Mouse (Mus musculus) heart, embryonic 12.5 days (tissue): ENCODE results near the gene Wnt5a. TPM values are rescaled to one million over a fixed set of nuclear protein-coding genes. Genes with fewer than 3 reads are reported as not detected.
A peak's percentile ranks its signal among the peaks of the same experiment; 100 is the strongest.

Experiments
- ATAC-seq: fragments of 200-750 bp; cut with Nextera tagmentation; 2 replicates; pipeline ENCODE4 v1.8.0; 2017; ENCODE audit warnings: moderate TSS enrichment, moderate library complexity; ENCODE audit not compliant: insufficient number of reproducible peaks, low FRiP score
- H3K27ac ChIP-seq: fragments of 300-500 bp; sonication (generic); 2 replicates; pipeline ENCODE4 v1.5.1; 2016; ENCODE audit warnings: mild to moderate bottlenecking, moderate library complexity; ENCODE audit not compliant: poor library complexity, severe bottlenecking
- H3K27me3 ChIP-seq: fragments of 300-500 bp; sonication (generic); replicated peaks from 2 replicates; pipeline ENCODE4 v1.6.1; 2016; ENCODE audit warnings: mild to moderate bottlenecking, moderate library complexity
- H3K36me3 ChIP-seq: fragments of 300-500 bp; sonication (generic); 2 replicates; pipeline ENCODE4 v1.6.1; 2016; ENCODE audit warnings: mild to moderate bottlenecking, moderate library complexity
- H3K4me1 ChIP-seq: fragments of 300-500 bp; sonication (generic); replicated peaks from 2 replicates; pipeline ENCODE4 v1.6.1; 2016; ENCODE audit warnings: mild to moderate bottlenecking
- H3K4me2 ChIP-seq: fragments of 300-500 bp; sonication (generic); 2 replicates; pipeline ENCODE4 v1.6.1; 2016; ENCODE audit warnings: mild to moderate bottlenecking, moderate library complexity
- H3K4me3 ChIP-seq: fragments of 300-500 bp; sonication (generic); 2 replicates; pipeline ENCODE4 v1.5.1; 2016; ENCODE audit warnings: mild to moderate bottlenecking
- H3K9ac ChIP-seq: fragments of 300-500 bp; sonication (generic); 2 replicates; pipeline ENCODE4 v1.6.1; 2016; ENCODE audit warnings: mild to moderate bottlenecking, moderate library complexity
- H3K9me3 ChIP-seq: fragments of 300-500 bp; sonication (generic); replicated peaks from 2 replicates; pipeline ENCODE4 v1.6.1; 2016; ENCODE audit warnings: mild to moderate bottlenecking, moderate library complexity
- WGBS: fragments of 180-500 bp; shearing (Covaris S2); methylation state at CpG from one replicate; pipeline ENCODE4 v1.1.7; 2016; 5-methylcytosine and 5-hydroxymethylcytosine counted together
- polyA plus RNA-seq: library from polyadenylated mRNA; unstranded; fragments of >200 nt; fragmentation: Nextera tagmentation; extraction: Ambion mirVana; gene quantifications from 2 replicates; pipeline ENCODE4 v1.2.1, GENCODE M21; 2016

Wnt5a gene
- polyA plus RNA-seq, 1 experiment from 2014 or later = 40.6 TPM

DNA sequence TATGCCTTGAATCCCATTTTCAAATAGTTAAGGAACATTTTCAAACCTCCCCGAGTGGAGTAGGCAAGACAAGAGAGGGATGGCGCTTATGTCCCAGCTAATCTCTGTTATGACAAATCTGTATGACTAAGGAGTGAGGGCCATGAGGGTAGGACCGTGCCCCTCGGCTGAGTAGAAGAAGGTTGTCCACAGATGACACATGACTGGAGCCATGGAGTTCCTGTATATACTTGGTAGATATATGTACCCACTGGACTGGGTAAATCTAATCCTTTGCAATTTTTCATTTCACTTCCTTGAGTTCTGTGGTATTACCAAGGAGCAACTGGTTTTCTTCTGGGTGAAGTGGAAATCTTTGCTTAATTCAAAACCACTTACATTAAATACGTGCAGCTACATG lies 10.3 kb upstream of the Wnt5a start:
- Histone ChIP-seq H3K4me1 (no peaks in the 10 kb centered on the region), H3K9ac (no peak overlapping the region), H3K27me3 (no peaks in the 10 kb centered on the region), H3K4me3 (no peak overlapping the region), H3K9me3 (no peaks in the 10 kb centered on the region), H3K27ac (no peak overlapping the region), H3K4me2 (no peak overlapping the region), H3K36me3 (no peaks in the 10 kb centered on the region)
- no peak for ATAC-seq
- 87% methylated on average over 5 of the region's 5 CpGs for WGBS

DNA sequence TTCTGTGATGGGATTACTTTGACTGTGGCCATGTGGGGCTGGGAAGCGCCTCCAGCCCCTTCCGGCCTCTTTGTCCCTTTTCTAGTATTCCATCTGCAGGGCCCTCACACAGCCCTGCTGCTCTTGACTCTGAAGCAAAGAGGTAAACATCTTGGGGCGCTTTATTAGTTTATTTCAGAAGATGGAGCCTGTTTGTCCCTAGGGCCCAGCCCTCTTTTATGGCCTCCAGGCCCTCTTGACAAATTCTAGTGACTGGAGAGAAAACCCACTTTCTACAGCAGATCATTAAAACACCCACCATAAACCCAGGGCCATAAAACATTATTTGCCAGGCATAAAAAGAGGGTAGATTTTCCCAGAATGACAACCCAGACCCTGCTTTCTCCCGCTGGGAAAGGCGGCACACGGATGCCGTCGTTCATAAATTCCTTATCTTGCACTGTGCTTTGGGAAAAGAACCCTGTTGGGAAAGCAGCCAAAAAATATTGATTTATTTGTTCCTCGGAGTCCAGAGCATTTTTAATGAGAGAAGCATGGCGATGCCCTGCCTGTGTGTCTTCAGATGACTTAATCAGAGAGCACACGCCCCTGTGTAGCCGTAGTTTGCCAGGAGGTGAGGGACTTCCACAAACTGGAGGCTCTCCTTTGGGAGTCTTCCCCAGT lies 3.2 kb upstream of the Wnt5a start:
- no peaks in the 10 kb centered on the region for H3K9me3 ChIP-seq
- no peak overlapping the region for H3K9ac ChIP-seq
- no peaks in the 10 kb centered on the region; the same call in 1 of the 2 replicates for H3K27me3 ChIP-seq
- WGBS = 72% methylated on average over 12 of the region's 12 CpGs
- ATAC-seq = no peak
- H3K27ac ChIP-seq = no peak overlapping the region
- H3K4me1 ChIP-seq = no peaks in the 10 kb centered on the region
- H3K36me3 ChIP-seq = no peaks in the 10 kb centered on the region
- H3K4me2 ChIP-seq = no peak overlapping the region
- no peak overlapping the region for H3K4me3 ChIP-seq

DNA sequence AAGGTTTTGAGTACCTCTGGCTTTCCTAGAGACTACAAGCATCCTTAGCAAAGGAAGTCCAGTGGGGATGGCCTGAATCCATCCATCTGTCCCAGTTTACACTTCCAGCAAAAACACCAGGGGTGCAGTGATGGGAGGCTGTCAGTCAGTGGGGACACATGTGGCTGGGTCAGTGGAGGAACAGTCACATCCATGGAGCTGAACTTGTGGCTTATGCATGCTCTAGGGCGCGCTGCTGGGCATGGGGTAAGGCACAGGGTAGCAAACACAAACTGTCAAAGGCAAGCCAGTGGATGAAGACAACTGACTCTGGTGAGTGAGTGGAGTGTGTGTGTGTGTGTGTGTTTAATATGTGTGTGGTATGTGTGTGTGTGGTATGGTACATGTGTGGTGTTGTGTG lies 1.3 kb upstream of the Wnt5a start:
- no peak for ATAC-seq
- H3K36me3 ChIP-seq = no peaks in the 10 kb centered on the region
- H3K4me1 ChIP-seq = peaks cover 2% of the 10 kb centered on the region
- H3K4me3 ChIP-seq = no peak overlapping the region
- WGBS = 77% methylated on average over 2 of the region's 2 CpGs
- no peaks in the 10 kb centered on the region for H3K9me3 ChIP-seq
- H3K27me3 ChIP-seq = no peaks in the 10 kb centered on the region; the same call in 1 of the 2 replicates
- H3K4me2 ChIP-seq = no peak overlapping the region
- H3K9ac ChIP-seq = no peak overlapping the region
- no peak overlapping the region for H3K27ac ChIP-seq

DNA sequence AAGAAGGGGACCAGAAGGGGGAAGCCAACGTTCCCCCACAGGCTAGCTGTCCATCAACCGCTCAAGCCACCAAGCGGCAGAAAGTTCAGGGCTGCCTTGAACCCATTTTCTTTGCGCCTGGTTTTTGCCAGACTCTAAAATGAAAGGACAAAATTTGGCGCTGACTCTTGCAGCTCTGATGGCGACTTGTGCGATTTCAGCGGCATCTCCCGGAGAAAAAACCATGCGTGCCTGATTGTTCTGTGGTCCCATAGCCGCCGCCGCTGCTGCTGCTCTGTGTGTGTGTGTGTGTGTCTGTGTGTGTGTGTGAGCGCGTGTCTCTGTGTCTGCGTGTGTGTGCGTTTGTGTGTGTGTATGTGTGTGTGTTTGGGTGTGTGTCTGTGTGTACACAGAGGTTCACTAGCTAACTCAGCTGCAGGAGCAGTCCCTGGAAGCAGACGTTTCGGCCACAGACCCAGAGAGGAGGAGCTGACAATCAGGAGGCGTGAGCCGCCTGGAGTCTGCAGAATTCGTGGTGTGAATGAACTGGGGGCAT lies 568 bp downstream of the Wnt5a start:
- Histone ChIP-seq H3K4me3 (peak overlapping the region; percentile 79), H3K9ac (peak overlapping the region; percentile 93), H3K36me3 (no peaks in the 10 kb centered on the region), H3K4me2 (peak overlapping the region; percentile 92), H3K4me1 (peaks cover 12% of the 10 kb centered on the region), H3K27ac (peak overlapping the region; percentile 98), H3K9me3 (no peaks in the 10 kb centered on the region), H3K27me3 (no peaks in the 10 kb centered on the region; the same call in 1 of the 2 replicates)
- ATAC-seq = 0 out of 2 replicates have a peak, but pooled peaks have one; percentile 35
- 0% methylated on average over 22 of the region's 22 CpGs for WGBS

DNA sequence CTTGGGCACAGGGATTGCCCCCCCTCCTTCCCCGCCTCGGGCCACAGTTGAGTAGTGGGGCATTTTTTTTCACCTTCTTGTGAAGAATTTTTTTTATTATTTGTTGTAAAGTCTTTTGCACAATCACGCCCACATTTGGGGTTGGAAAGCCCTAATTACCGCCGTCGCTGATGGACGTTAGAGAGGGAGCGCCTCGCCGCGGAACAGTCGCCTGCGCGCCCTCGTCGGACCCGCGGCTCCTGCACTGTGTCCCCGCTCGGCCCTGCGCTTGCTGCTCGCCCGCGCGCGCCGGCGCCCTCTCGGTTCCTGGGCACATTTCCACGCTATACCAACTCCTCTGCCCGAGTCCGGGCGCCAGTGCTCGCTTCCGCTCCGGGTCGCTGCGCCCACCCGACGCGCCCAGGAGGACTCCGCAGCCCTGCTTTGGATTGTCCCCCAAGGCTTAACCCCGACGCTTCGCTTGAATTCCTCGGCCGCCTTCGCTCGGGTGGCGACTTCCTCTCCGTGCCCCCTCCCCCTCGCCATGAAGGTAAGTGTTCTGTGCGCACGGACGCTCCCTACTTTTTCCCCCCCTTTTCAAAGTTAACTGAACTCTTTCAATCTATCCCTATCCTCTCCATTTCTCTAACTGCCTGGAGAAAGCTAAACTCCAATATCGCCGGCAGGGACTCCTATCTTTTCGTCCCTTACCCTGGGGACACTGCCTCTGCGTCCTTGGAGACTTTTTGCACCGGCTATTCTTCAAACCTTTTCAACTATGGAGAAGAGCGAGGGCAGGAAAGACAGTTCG lies 1.2 kb downstream of the Wnt5a start:
- ATAC-seq = no peak; the same call in 1 of the 2 replicates
- Histone ChIP-seq H3K4me3 (peak overlapping the region; percentile 79), H3K9ac (peak overlapping the region; percentile 93), H3K27me3 (no peaks in the 10 kb centered on the region; the same call in 1 of the 2 replicates), H3K9me3 (no peaks in the 10 kb centered on the region), H3K4me1 (peaks cover 19% of the 10 kb centered on the region), H3K36me3 (no peaks in the 10 kb centered on the region), H3K27ac (peak overlapping the region; percentile 98), H3K4me2 (peak overlapping the region; percentile 92)
- under 1% methylated on average over 62 of the region's 62 CpGs for WGBS

DNA sequence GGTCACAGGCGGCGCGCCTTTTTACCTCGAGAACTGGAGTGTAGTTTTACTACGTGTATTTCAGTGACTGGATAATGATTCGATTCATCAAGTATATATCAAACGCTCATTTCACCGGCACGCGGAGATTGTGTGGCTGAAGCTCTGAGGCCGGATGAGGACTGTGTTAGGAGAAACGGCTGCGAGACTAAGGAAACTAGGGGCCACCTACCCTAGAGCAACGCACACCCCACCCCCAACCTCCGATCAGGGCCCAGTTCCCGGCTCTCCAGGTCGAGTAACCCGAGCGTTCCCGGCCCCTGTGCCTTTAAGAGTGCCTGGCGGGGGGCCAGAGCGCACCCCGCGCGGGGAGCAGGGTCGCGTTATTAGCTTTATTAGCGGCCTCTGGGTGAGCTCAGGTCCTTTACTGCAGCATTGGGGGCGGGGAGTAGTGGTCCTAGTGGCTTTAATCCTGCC lies 1.9 kb downstream of the Wnt5a start:
- peaks cover 21% of the 10 kb centered on the region for H3K4me1 ChIP-seq
- peak; percentile 38; the same call in 1 of the 2 replicates for ATAC-seq

DNA sequence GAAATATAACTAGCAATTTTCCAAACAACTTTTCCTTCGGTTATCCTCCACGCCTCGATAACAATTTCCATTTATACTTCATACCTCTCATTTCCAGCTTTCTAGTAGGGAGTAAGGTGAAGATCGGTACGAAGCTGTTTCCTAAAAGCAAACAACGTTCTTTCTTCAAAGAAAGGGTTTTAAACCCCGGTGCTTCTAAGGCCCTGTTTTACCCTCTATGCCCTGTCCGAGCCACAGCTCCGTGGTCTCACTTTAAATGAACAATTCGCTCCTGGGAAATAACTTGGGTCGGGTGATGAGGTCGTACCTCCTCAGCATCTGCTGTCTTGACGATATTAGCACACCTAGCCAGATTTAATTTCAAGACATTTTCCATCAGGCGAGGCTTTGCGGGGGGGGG lies 2.5 kb downstream of the Wnt5a start:
- H3K27me3 ChIP-seq = no peaks in the 10 kb centered on the region; the same call in 1 of the 2 replicates
- H3K36me3 ChIP-seq = no peaks in the 10 kb centered on the region
- no peaks in the 10 kb centered on the region for H3K9me3 ChIP-seq
- under 1% methylated on average over 15 of the region's 15 CpGs for WGBS
- peak overlapping the region; percentile 79 for H3K4me3 ChIP-seq
- H3K4me2 ChIP-seq = peak overlapping the region; percentile 92
- peak overlapping the region; percentile 98 for H3K27ac ChIP-seq
- H3K4me1 ChIP-seq = peaks cover 21% of the 10 kb centered on the region
- H3K9ac ChIP-seq = peak overlapping the region; percentile 93
- ATAC-seq = no peak

More for the DNA sequence above, 1.9 kb downstream of the Wnt5a start:
- Histone ChIP-seq H3K27ac (peak overlapping the region; percentile 98), H3K4me3 (peak overlapping the region; percentile 79), H3K9ac (peak overlapping the region; percentile 93), H3K4me2 (peak overlapping the region; percentile 92), H3K36me3 (no peaks in the 10 kb centered on the region), H3K9me3 (no peaks in the 10 kb centered on the region), H3K27me3 (no peaks in the 10 kb centered on the region; the same call in 1 of the 2 replicates)
- WGBS = under 1% methylated on average over 29 of the region's 29 CpGs

DNA sequence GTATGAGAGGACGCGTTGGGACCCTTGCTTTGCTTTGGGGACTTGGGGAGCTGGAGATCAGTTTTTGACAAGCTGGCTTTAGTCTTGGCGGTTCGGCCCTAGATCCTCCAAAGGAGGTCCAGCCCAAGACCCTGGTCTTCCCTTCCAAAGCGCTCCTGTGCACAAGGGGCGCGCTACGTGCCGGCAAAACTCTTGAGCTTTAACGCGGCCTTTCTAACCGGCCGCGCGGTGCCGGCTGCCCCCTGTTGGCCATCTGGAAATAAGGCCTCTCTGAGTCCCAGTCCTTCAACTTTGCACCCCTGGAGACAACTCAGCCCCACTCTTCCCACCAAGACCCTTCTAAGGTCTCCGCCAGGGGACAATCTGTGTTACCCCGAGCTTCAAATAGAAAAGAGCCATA lies 2.9 kb downstream of the Wnt5a start:
- H3K27ac ChIP-seq = peak overlapping the region; percentile 98
- WGBS = under 1% methylated on average over 18 of the region's 18 CpGs

DNA sequence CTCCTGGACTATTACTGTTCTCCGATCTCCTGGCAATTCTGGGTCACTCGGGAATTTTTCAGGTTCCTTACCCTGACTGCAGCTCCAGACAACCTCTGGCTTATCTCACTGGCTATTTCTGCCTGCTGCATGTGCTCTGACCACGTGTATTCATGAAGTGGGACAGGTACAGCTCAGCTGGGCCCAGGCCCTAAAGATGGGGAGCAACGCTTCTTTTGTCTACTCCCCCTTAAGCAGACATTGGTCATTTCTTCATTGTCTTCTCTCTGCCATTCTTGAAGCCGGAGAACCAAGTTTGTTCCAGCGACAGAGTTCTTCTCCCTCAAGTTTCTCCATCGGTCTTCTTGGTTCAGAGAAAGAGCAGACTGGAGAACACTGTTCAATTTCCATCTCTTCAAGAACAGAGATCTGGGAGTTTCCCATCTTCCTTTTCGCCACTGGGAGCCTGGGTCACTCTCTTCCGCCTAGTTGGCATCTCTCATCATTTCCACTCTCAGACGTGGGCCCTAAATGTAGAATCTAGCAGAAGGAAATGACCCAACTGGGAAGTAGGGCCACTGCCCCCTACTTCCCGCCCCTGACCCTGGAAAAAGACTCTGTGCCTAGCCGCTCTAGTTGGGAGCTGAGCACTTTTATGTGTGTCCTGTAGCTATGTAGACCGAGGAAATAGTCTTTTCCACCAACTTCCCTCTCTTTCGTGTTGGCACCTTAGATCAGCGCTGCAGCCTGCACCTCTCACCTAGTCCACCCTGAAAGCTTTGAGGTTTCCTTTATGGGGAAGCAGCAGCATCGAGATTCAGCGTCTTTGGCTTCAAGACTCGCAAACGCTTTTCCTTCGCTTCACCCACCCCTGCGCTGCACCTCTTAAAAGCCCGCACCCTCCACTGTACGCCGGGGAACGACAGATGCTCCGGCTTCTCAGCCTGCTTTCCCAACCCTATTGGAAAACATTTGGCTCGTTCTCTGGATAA lies 4.0 kb downstream of the Wnt5a start:
- no peak for ATAC-seq
- WGBS = 15% methylated on average over 27 of the region's 27 CpGs

More for the DNA sequence above, 2.9 kb downstream of the Wnt5a start:
- Histone ChIP-seq H3K4me2 (peak overlapping the region; percentile 92), H3K4me3 (peak overlapping the region; percentile 79), H3K36me3 (peaks cover 3% of the 10 kb centered on the region; the same call in 1 of the 2 replicates), H3K27me3 (no peaks in the 10 kb centered on the region; the same call in 1 of the 2 replicates), H3K4me1 (peaks cover 21% of the 10 kb centered on the region), H3K9ac (peak overlapping the region; percentile 93), H3K9me3 (no peaks in the 10 kb centered on the region)
- no peak for ATAC-seq

More for the DNA sequence above, 4.0 kb downstream of the Wnt5a start:
- Histone ChIP-seq H3K27ac (peak overlapping the region; percentile 98; the same call in 1 of the 2 replicates), H3K9ac (peak overlapping the region; percentile 78), H3K4me1 (peaks cover 23% of the 10 kb centered on the region), H3K4me3 (peak overlapping the region; percentile 79), H3K36me3 (peaks cover 13% of the 10 kb centered on the region), H3K4me2 (peak overlapping the region; percentile 92), H3K27me3 (no peaks in the 10 kb centered on the region), H3K9me3 (no peaks in the 10 kb centered on the region)
